Mouse (Mus musculus) lung, adult 2 months (tissue): ENCODE results near the gene Trim62.

Experiments
- CTCF ChIP-seq: fragments of 200-500 bp; IDR thresholded peaks from 2 replicates; pipeline ENCODE4 v1.5.1; 2011; ENCODE audit warnings: mild to moderate bottlenecking, low read length, control low read depth; ENCODE audit not compliant: insufficient read depth
- POLR2A ChIP-seq: fragments of 200-500 bp; IDR thresholded peaks from 2 replicates; pipeline ENCODE4 v1.6.1; 2011; ENCODE audit warnings: low read depth, mild to moderate bottlenecking, control low read depth, low read length, borderline replicate concordance; ENCODE audit errors: extremely low read depth

- TF ChIP-seq CTCF (no peak), POLR2A (no peak; the same call in 1 of the 2 replicates)
These were observed 676 bp downstream of the Trim62 start for GRCm38 (mm10) chr4:128883801-128884710.
